Mouse (Mus musculus) urinary bladder, postnatal 4 days (tissue): ENCODE results near the gene Skint8.
"Not testable (repeated sequence)": the region's sequence is repeated elsewhere in the genome, so short reads cannot be mapped to it uniquely, and the experiment has no call there.

Experiments
- DNase-seq, 2 experiments: peaks; one replicate each; pipeline ENCODE4 v3.0.0; 2021 to 2022; ENCODE audit warnings: low spot score in 2 of 2

The Skint8 gene

GRCm38 (mm10) chr4:111919092-111919491 lies at the start of gene Skint8:
Gene Skint8, plus strand, starts transcription at chr4:111919392.
- no peak for DNase-seq

- no peak for DNase-seq
These were observed 38.9 kb upstream of the Skint8 start for GRCm38 (mm10) chr4:111880112-111880875.

GRCm38 (mm10) chr4:111883543-111883942 lies 35.6 kb upstream of the Skint8 start:
- no peak for DNase-seq

- peak in 1 of 2 experiments; percentile 77 for DNase-seq
These were observed 33.2 kb upstream of the Skint8 start for GRCm38 (mm10) chr4:111886018-111886417.

- DNase-seq = peak; percentile 53 to 75
These were observed 32.6 kb upstream of the Skint8 start for GRCm38 (mm10) chr4:111886607-111887006.

- DNase-seq = no peak
These were observed 27.1 kb upstream of the Skint8 start for GRCm38 (mm10) chr4:111892138-111892537.

GRCm38 (mm10) chr4:111897755-111898154 lies 21.4 kb upstream of the Skint8 start:
- no peak for DNase-seq

GRCm38 (mm10) chr4:111898566-111898965 lies 20.6 kb upstream of the Skint8 start:
- no peak for DNase-seq

- not testable (repeated sequence) for DNase-seq
These were observed 18.7 kb upstream of the Skint8 start for GRCm38 (mm10) chr4:111900491-111900890.

- no peak for DNase-seq
These were observed 17.7 kb upstream of the Skint8 start for GRCm38 (mm10) chr4:111901473-111901872.

- DNase-seq = no peak
These were observed 16.4 kb upstream of the Skint8 start, which contains the start of gene Slc5a9 for GRCm38 (mm10) chr4:111902775-111903174. Gene Slc5a9, minus strand, starts transcription at chr4:111902918.

- no peak for DNase-seq
These were observed 11.3 kb upstream of the Skint8 start for GRCm38 (mm10) chr4:111907926-111908325.

- no peak for DNase-seq
These were observed 42.1 kb downstream of the Skint8 start for GRCm38 (mm10) chr4:111961309-111961708.

GRCm38 (mm10) chr4:111963241-111963640 lies 44.0 kb downstream of the Skint8 start:
- not testable (repeated sequence) for DNase-seq

GRCm38 (mm10) chr4:111963669-111964068 lies 44.5 kb downstream of the Skint8 start:
- DNase-seq = no peak

GRCm38 (mm10) chr4:111972623-111973022 lies 53.4 kb downstream of the Skint8 start, which contains the start of gene Skint7:
Gene Skint7, plus strand, starts transcription at chr4:111972923.
- DNase-seq = no peak
